Mouse (Mus musculus): ENCODE results near the gene Usp17ld. TPM values are rescaled to one million over a fixed set of nuclear protein-coding genes. Genes with fewer than 3 reads are reported as not detected.

Gene Usp17ld
- not detected in 2 replicates for polyA plus RNA-seq (2012; rRNA removed)

GRCm38 (mm10) chr7:103252405-103252804, at the start of gene Usp17ld:
TSS of gene Usp17ld (minus strand) at chr7:103252505.

GRCm38 (mm10) chr7:103216696-103217095, 35.6 kb downstream of the Usp17ld start, which contains the start of gene Olfr594:
TSS of gene Olfr594 (plus strand) at chr7:103216996.

GRCm38 (mm10) chr7:103211562-103211961, 40.7 kb downstream of the Usp17ld start, which contains the start of gene Olfr593:
TSS of gene Olfr593 (plus strand) at chr7:103211862.

Other genes with a start within 250 kb of the Usp17ld start
- gene Olfr582, start 214.5 kb downstream of the Usp17ld start, polyA plus RNA-seq (2012; rRNA removed), result not detected in 2 replicates
- not detected in 2 replicates for gene Olfr583, start 201.2 kb downstream of the Usp17ld start, polyA plus RNA-seq (2012; rRNA removed)
- gene Olfr584, start 170.6 kb downstream of the Usp17ld start, polyA plus RNA-seq (2012; rRNA removed), result not detected in 2 replicates
- gene Olfr585, start 154.8 kb downstream of the Usp17ld start, polyA plus RNA-seq (2012; rRNA removed), result not detected in 2 replicates
- not detected in 2 replicates for gene Olfr586, start 126.9 kb downstream of the Usp17ld start, polyA plus RNA-seq (2012; rRNA removed)
- not detected in 2 replicates for gene Olfr588-ps1, start 111.6 kb downstream of the Usp17ld start, polyA plus RNA-seq (2012; rRNA removed)
- not detected in 2 replicates for gene Olfr589, start 96.1 kb downstream of the Usp17ld start, polyA plus RNA-seq (2012; rRNA removed)
- gene Olfr591, start 74.2 kb downstream of the Usp17ld start, polyA plus RNA-seq (2012; rRNA removed), result not detected in 2 replicates
- gene Olfr592, start 67.7 kb downstream of the Usp17ld start, polyA plus RNA-seq (2012; rRNA removed), result not detected in 2 replicates
- gene Olfr593, start 40.6 kb downstream of the Usp17ld start, polyA plus RNA-seq (2012; rRNA removed), result not detected in 2 replicates
- not detected in 2 replicates for gene Olfr594, start 35.5 kb downstream of the Usp17ld start, polyA plus RNA-seq (2012; rRNA removed)
- gene Olfr596, start 53.1 kb upstream of the Usp17ld start, polyA plus RNA-seq (2012; rRNA removed), result not detected in 2 replicates
- not detected in 2 replicates for gene Olfr597, start 63.8 kb upstream of the Usp17ld start, polyA plus RNA-seq (2012; rRNA removed)
- not detected in 2 replicates for gene Olfr598, start 71.1 kb upstream of the Usp17ld start, polyA plus RNA-seq (2012; rRNA removed)
- gene Olfr599, start 83.4 kb upstream of the Usp17ld start, polyA plus RNA-seq (2012; rRNA removed), result not detected in 2 replicates
- gene Olfr600, start 97.2 kb upstream of the Usp17ld start, polyA plus RNA-seq (2012; rRNA removed), result not detected in 2 replicates
- gene Olfr601, start 110.2 kb upstream of the Usp17ld start, polyA plus RNA-seq (2012; rRNA removed), result not detected in 2 replicates
- gene Olfr603, start 133.7 kb upstream of the Usp17ld start, polyA plus RNA-seq (2012; rRNA removed), result not detected in 2 replicates
- not detected in 2 replicates for gene Usp17lc, start 162.6 kb upstream of the Usp17ld start, polyA plus RNA-seq (2012; rRNA removed)
- not detected in 2 replicates for gene Olfr605, start 192.9 kb upstream of the Usp17ld start, polyA plus RNA-seq (2012; rRNA removed)
- gene Olfr606, start 196.5 kb upstream of the Usp17ld start, polyA plus RNA-seq (2012; rRNA removed), result not detected in 2 replicates
- gene Olfr607, start 211.6 kb upstream of the Usp17ld start, polyA plus RNA-seq (2012; rRNA removed), result not detected in 2 replicates
- gene Olfr608, start 217.4 kb upstream of the Usp17ld start, polyA plus RNA-seq (2012; rRNA removed), result not detected in 2 replicates
- not detected in 2 replicates for gene Olfr609, start 245.6 kb upstream of the Usp17ld start, polyA plus RNA-seq (2012; rRNA removed)

Measured in central nervous system, embryonic 18 days (tissue).